Mouse (Mus musculus) granulocyte monocyte progenitor cell, adult 5-6 weeks (primary cell): Measurements from ENCODE around the gene Sept10. TPM values are rescaled to one million over a fixed set of nuclear protein-coding genes. Genes with fewer than 3 reads are reported as not detected.
"Not testable (repeated sequence)": the region's sequence is repeated elsewhere in the genome, so short reads cannot be mapped to it uniquely, and the experiment has no call there.

ENCODE experiments used
- ATAC-seq: replicated peaks from 2 replicates; pipeline ENCODE4 v1.8.0; 2016; ENCODE audit warnings: mild to moderate bottlenecking, moderate TSS enrichment, inconsistent platforms; ENCODE audit not compliant: poor library complexity, severe bottlenecking
- total RNA-seq, 2 experiments: library from RNA; stranded (forward) in 1 of 2; stranded (reverse) in 1 of 2; fragments of 200-712, 200-1000 nt in 1 of 2; fragments of >200 nt in 1 of 2; fragmentation: Nextera tagmentation in 1 of 2; gene quantifications; 2 replicates each; pipeline ENCODE4 v1.2.3; 2014 to 2017

Gene Sept10
- total RNA-seq, 2 experiments from 2014 or later: 7.7 to 11.6 TPM

- ATAC-seq: no peak
Observed at GRCm38 (mm10) chr10:59133478-59134009, 88.1 kb downstream of the Sept10 start.

- peak; percentile 35; the same call in 1 of the 2 replicates for ATAC-seq
Observed at GRCm38 (mm10) chr10:59131926-59132628, 89.6 kb downstream of the Sept10 start.

GRCm38 (mm10) chr10:59127637-59128036 lies 94.0 kb downstream of the Sept10 start:
- no peak for ATAC-seq

- ATAC-seq: peak; percentile 66
Observed at GRCm38 (mm10) chr10:59125497-59125896, 96.2 kb downstream of the Sept10 start.

- ATAC-seq: no peak
Observed at GRCm38 (mm10) chr10:59119811-59120210, 101.8 kb downstream of the Sept10 start.

GRCm38 (mm10) chr10:59119001-59119400 lies 102.6 kb downstream of the Sept10 start:
- ATAC-seq: no peak

- no peak for ATAC-seq
Observed at GRCm38 (mm10) chr10:59117555-59117954, 104.1 kb downstream of the Sept10 start.

GRCm38 (mm10) chr10:59116331-59116730 lies 105.3 kb downstream of the Sept10 start:
- ATAC-seq: no peak

GRCm38 (mm10) chr10:59115691-59116090 lies 106.0 kb downstream of the Sept10 start:
- no peak for ATAC-seq

GRCm38 (mm10) chr10:59114535-59115291 lies 106.9 kb downstream of the Sept10 start:
- ATAC-seq: no peak

GRCm38 (mm10) chr10:59113386-59113785 lies 108.3 kb downstream of the Sept10 start:
- ATAC-seq: no peak

GRCm38 (mm10) chr10:59112755-59113154 lies 108.9 kb downstream of the Sept10 start:
- ATAC-seq: peak; percentile 72

- no peak for ATAC-seq
Observed at GRCm38 (mm10) chr10:59110386-59110785, 111.3 kb downstream of the Sept10 start.

- peak; percentile 83 for ATAC-seq
Observed at GRCm38 (mm10) chr10:59109015-59109414, 112.6 kb downstream of the Sept10 start.

GRCm38 (mm10) chr10:59106644-59107043 lies 115.0 kb downstream of the Sept10 start:
- no peak for ATAC-seq

- ATAC-seq: no peak
Observed at GRCm38 (mm10) chr10:59105885-59106284, 115.8 kb downstream of the Sept10 start.

GRCm38 (mm10) chr10:59104683-59105082 lies 117.0 kb downstream of the Sept10 start:
- no peak for ATAC-seq

- not testable (repeated sequence) for ATAC-seq
Observed at GRCm38 (mm10) chr10:59103076-59103475, 118.6 kb downstream of the Sept10 start.

- no peak for ATAC-seq
Observed at GRCm38 (mm10) chr10:59091988-59092387, 129.7 kb downstream of the Sept10 start.
